Mouse (Mus musculus) MEL (cell line): ENCODE results near the gene Galnt10. TPM values are rescaled to one million over a fixed set of nuclear protein-coding genes. Genes with fewer than 3 reads are reported as not detected.

Source experiments
- DNase-seq: peaks from one replicate; pipeline ENCODE4 v3.0.0; 2011; ENCODE audit warnings: low read depth, low spot score
- H3K27ac ChIP-seq: 2 replicates; pipeline ENCODE4 v1.5.1; 2012; ENCODE audit warnings: low read depth, mild to moderate bottlenecking, control low read depth, low read length, moderate library complexity; ENCODE audit not compliant: control insufficient read depth
- H3K27me3 ChIP-seq, 2 experiments: fragments of 150-350 bp in 1 of 2; sonication (generic) in 1 of 2; 2 replicates each; pipeline ENCODE4 v1.6.1; 2012; ENCODE audit warnings: low read length in 2 of 2, mild to moderate bottlenecking in 2 of 2, improper control_type of control experiment in 1 of 2, moderate library complexity in 1 of 2; ENCODE audit not compliant: insufficient read depth in 2 of 2, control insufficient read depth in 1 of 2
- H3K36me3 ChIP-seq, 2 experiments: 2 replicates each; pipeline ENCODE4 v1.6.1; 2012 to 2014; ENCODE audit warnings: low read length in 2 of 2, improper control_type of control experiment in 1 of 2, inconsistent platforms in 1 of 2, mild to moderate bottlenecking in 1 of 2; ENCODE audit not compliant: insufficient read depth in 2 of 2, control insufficient read depth in 1 of 2
- H3K4me1 ChIP-seq, 2 experiments: fragments of 150-350 bp in 1 of 2; sonication (generic) in 1 of 2; 2 replicates each; pipeline ENCODE4 v1.6.1; 2012; ENCODE audit warnings: low read length in 2 of 2, improper control_type of control experiment in 1 of 2, mild to moderate bottlenecking in 1 of 2; ENCODE audit not compliant: insufficient read depth in 2 of 2, control insufficient read depth in 1 of 2
- H3K4me3 ChIP-seq, 2 experiments: fragments of 150-350 bp in 1 of 2; sonication (generic) in 1 of 2; 2 replicates each; pipeline ENCODE4 v1.5.1; 2012; ENCODE audit warnings: low read depth in 2 of 2, low read length in 2 of 2, mild to moderate bottlenecking in 2 of 2, moderate library complexity in 2 of 2, control low read depth in 1 of 2, improper control_type of control experiment in 1 of 2; ENCODE audit not compliant: control insufficient read depth in 1 of 2, insufficient read depth in 1 of 2
- H3K79me2 ChIP-seq: 2 replicates; pipeline ENCODE4 v1.6.1; 2012; ENCODE audit warnings: mild to moderate bottlenecking, low read length, moderate library complexity; ENCODE audit not compliant: control insufficient read depth, poor library complexity, insufficient read depth
- H3K9ac ChIP-seq: 2 replicates; pipeline ENCODE4 v1.6.1; 2012; ENCODE audit warnings: low read depth, mild to moderate bottlenecking, control low read depth, low read length, moderate library complexity; ENCODE audit not compliant: control insufficient read depth, poor library complexity, severe bottlenecking
- H3K9me3 ChIP-seq: fragments of 150-350 bp; sonication (generic); replicated peaks from 2 replicates; pipeline ENCODE4 v1.6.1; 2012; ENCODE audit warnings: mild to moderate bottlenecking, low read length, improper control_type of control experiment, moderate library complexity; ENCODE audit not compliant: insufficient read depth
- BHLHE40 ChIP-seq: IDR thresholded peaks from 2 replicates; pipeline ENCODE4 v1.6.1; 2012; ENCODE audit warnings: low read depth, mild to moderate bottlenecking, inconsistent platforms, low read length, improper control_type of control experiment, borderline replicate concordance
- CHD1 ChIP-seq: IDR thresholded peaks from 2 replicates; pipeline ENCODE4 v1.6.1; 2012; ENCODE audit warnings: low read depth, mild to moderate bottlenecking, inconsistent platforms, low read length, improper control_type of control experiment
- CHD2 ChIP-seq: IDR thresholded peaks from 2 replicates; pipeline ENCODE4 v1.6.1; 2011; ENCODE audit warnings: low read length, improper control_type of control experiment
- CTCF ChIP-seq, 3 experiments: IDR thresholded peaks in 2 of 3; conservative IDR thresholded peaks in 1 of 3; 2 replicates each; pipeline ENCODE4 v1.5.1; 2011 to 2012; ENCODE audit warnings: low read length in 3 of 3, low read depth in 2 of 3, mild to moderate bottlenecking in 2 of 3, improper control_type of control experiment in 1 of 3, inconsistent platforms in 1 of 3, mixed read lengths in 1 of 3, moderate library complexity in 1 of 3; ENCODE audit not compliant: control insufficient read depth in 1 of 3, insufficient read depth in 1 of 3, poor library complexity in 1 of 3, severe bottlenecking in 1 of 3
- ELF1 ChIP-seq: IDR thresholded peaks from 2 replicates; pipeline ENCODE4 v1.6.1; 2014; ENCODE audit warnings: low read depth, mild to moderate bottlenecking, inconsistent platforms, low read length, improper control_type of control experiment, moderate library complexity
- EP300 ChIP-seq, 2 experiments: IDR thresholded peaks; 2 replicates each; pipeline ENCODE4 v1.6.1; 2011; ENCODE audit warnings: improper control_type of control experiment in 2 of 2, low read length in 2 of 2, low read depth in 1 of 2, mild to moderate bottlenecking in 1 of 2
- GABPA ChIP-seq: IDR thresholded peaks from 2 replicates; pipeline ENCODE4 v1.6.1; 2012; ENCODE audit warnings: low read depth, mild to moderate bottlenecking, inconsistent platforms, low read length, improper control_type of control experiment, moderate library complexity
- MAFK ChIP-seq: IDR thresholded peaks from 2 replicates; pipeline ENCODE4 v1.6.1; 2011; ENCODE audit warnings: low read depth, mild to moderate bottlenecking, low read length, improper control_type of control experiment, borderline replicate concordance
- MAX ChIP-seq: IDR thresholded peaks from 2 replicates; pipeline ENCODE4 v1.6.1; 2011; ENCODE audit warnings: low read length, improper control_type of control experiment
- MAZ ChIP-seq: IDR thresholded peaks from 2 replicates; pipeline ENCODE4 v1.6.1; 2012; ENCODE audit warnings: low read depth, mild to moderate bottlenecking, inconsistent platforms, low read length, improper control_type of control experiment
- MEF2A ChIP-seq: IDR thresholded peaks from 2 replicates; pipeline ENCODE4 v1.6.1; 2014; ENCODE audit warnings: low read depth, mild to moderate bottlenecking, inconsistent platforms, low read length, improper control_type of control experiment; ENCODE audit not compliant: poor library complexity, insufficient replicate concordance, severe bottlenecking; ENCODE audit errors: extremely low read depth
- MXI1 ChIP-seq: IDR thresholded peaks from 2 replicates; pipeline ENCODE4 v1.6.1; 2011; ENCODE audit warnings: mild to moderate bottlenecking, low read depth, low read length, improper control_type of control experiment
- MYB ChIP-seq: IDR thresholded peaks from 2 replicates; pipeline ENCODE4 v1.6.1; 2011; ENCODE audit warnings: mild to moderate bottlenecking, low read depth, low read length, improper control_type of control experiment
- MYC ChIP-seq: IDR thresholded peaks from 2 replicates; pipeline ENCODE4 v1.6.1; 2011; ENCODE audit warnings: low read depth, mild to moderate bottlenecking, low read length, improper control_type of control experiment, moderate library complexity
- NRF1 ChIP-seq: IDR thresholded peaks from 2 replicates; pipeline ENCODE4 v1.6.1; 2014; ENCODE audit warnings: low read depth, mild to moderate bottlenecking, inconsistent platforms, low read length, improper control_type of control experiment, moderate library complexity; ENCODE audit not compliant: poor library complexity, insufficient read depth, severe bottlenecking
- RAD21 ChIP-seq: IDR thresholded peaks from 2 replicates; pipeline ENCODE4 v1.6.1; 2011; ENCODE audit warnings: mild to moderate bottlenecking, low read depth, low read length, improper control_type of control experiment
- RCOR1 ChIP-seq: IDR thresholded peaks from 2 replicates; pipeline ENCODE4 v1.6.1; 2012; ENCODE audit warnings: low read depth, mild to moderate bottlenecking, inconsistent platforms, low read length, improper control_type of control experiment
- SMC3 ChIP-seq: IDR thresholded peaks from 2 replicates; pipeline ENCODE4 v1.6.1; 2011; ENCODE audit warnings: low read depth, low read length, improper control_type of control experiment
- TAL1 ChIP-seq: IDR thresholded peaks from 2 replicates; pipeline ENCODE4 v1.6.1; 2012; ENCODE audit warnings: mild to moderate bottlenecking, inconsistent platforms, low read length, moderate library complexity, mixed read lengths
- TBP ChIP-seq: IDR thresholded peaks from 2 replicates; pipeline ENCODE4 v1.8.0; 2011; ENCODE audit warnings: low read depth, low read length, improper control_type of control experiment
- TCF12 ChIP-seq: IDR thresholded peaks from 2 replicates; pipeline ENCODE4 v1.6.1; 2014; ENCODE audit warnings: low read depth, mild to moderate bottlenecking, inconsistent platforms, low read length, improper control_type of control experiment, moderate library complexity
- USF1 ChIP-seq: IDR thresholded peaks from 2 replicates; pipeline ENCODE4 v1.6.1; 2014; ENCODE audit warnings: low read depth, mild to moderate bottlenecking, inconsistent platforms, low read length, improper control_type of control experiment, moderate library complexity
- USF2 ChIP-seq, 2 experiments: IDR thresholded peaks; 2 replicates each; pipeline ENCODE4 v1.6.1; 2011 to 2012; ENCODE audit warnings: improper control_type of control experiment in 2 of 2, low read length in 2 of 2, borderline replicate concordance in 1 of 2, inconsistent platforms in 1 of 2, low read depth in 1 of 2, mild to moderate bottlenecking in 1 of 2; ENCODE audit not compliant: insufficient read depth in 1 of 2
- ZC3H11A ChIP-seq: IDR thresholded peaks from 2 replicates; pipeline ENCODE4 v1.6.1; 2012; ENCODE audit warnings: low read depth, mild to moderate bottlenecking, inconsistent platforms, low read length, improper control_type of control experiment
- ZKSCAN1 ChIP-seq: IDR thresholded peaks from 2 replicates; pipeline ENCODE4 v1.6.1; 2012; ENCODE audit warnings: low read depth, mild to moderate bottlenecking, inconsistent platforms, low read length, improper control_type of control experiment, moderate library complexity
- polyA plus RNA-seq, 2 experiments: library from polyadenylated mRNA; stranded (reverse) in 1 of 2; unstranded in 1 of 2; fragments of >175 nt in 1 of 2; fragments of >200 nt in 1 of 2; gene quantifications; 2 replicates each; pipeline versions ENCODE4 v1.2.1 to v1.2.4; 2012; ENCODE audit warnings: low replicate concordance in 2 of 2, low read depth in 1 of 2; ENCODE audit not compliant: insufficient read length in 2 of 2, insufficient read depth in 1 of 2, missing spikeins in 1 of 2
- total RNA-seq: library from RNA; depleted of rRNA; stranded (reverse); fragments of 300-350 nt; gene quantifications from 2 replicates; pipeline ENCODE4 v1.2.3, GENCODE M21; 2012

The Galnt10 gene
- total and polyA plus RNA-seq, 3 experiments, result 26.7 to 27.4 TPM; not detected in 1

GRCm38 (mm10) chr11:57717432-57717831 lies 72.2 kb downstream of the Galnt10 start:
- Histone ChIP-seq H3K27me3 (no peaks in the 10 kb centered on the region), H3K9me3 (no peaks in the 10 kb centered on the region), H3K36me3 (no peaks in the 10 kb centered on the region), H3K4me1 (peaks cover 7 to 12% of the 10 kb centered on the region in 2 experiments), H3K27ac (no peak overlapping the region), H3K4me3 (no peak overlapping the region), H3K79me2 (no peaks in the 10 kb centered on the region), H3K9ac (no peak overlapping the region)
- TF ChIP-seq USF1 (no peak), USF2 (IDR thresholded peaks at IDR 0.05; ENCODE audit: borderline replicate concordance in 1 of 2, insufficient read depth in 1 of 2, low read depth in 1 of 2, low read length in 2 of 2) (no peak), MYC (no peak), MEF2A (no peak), NRF1 (no peak), CTCF (IDR thresholded peaks at IDR 0.05 in 2 of 3, conservative IDR thresholded peaks at IDR 0.05 in 1 of 3; ENCODE audit: control insufficient read depth in 1 of 3, insufficient read depth in 1 of 3, low read depth in 2 of 3, low read length in 3 of 3, poor library complexity in 1 of 3, severe bottlenecking in 1 of 3) (no peak), GABPA (no peak), TBP (no peak), MAZ (no peak), SMC3 (no peak), CHD1 (no peak), BHLHE40 (no peak), ZC3H11A (no peak)
- no peak for DNase-seq

GRCm38 (mm10) chr11:57718081-57718480 lies 72.8 kb downstream of the Galnt10 start:
- Histone ChIP-seq H3K4me1 (peaks cover 7 to 12% of the 10 kb centered on the region in 2 experiments), H3K36me3 (no peaks in the 10 kb centered on the region), H3K9ac (no peak overlapping the region), H3K9me3 (no peaks in the 10 kb centered on the region), H3K4me3 (no peak overlapping the region), H3K27ac (no peak overlapping the region), H3K27me3 (no peaks in the 10 kb centered on the region), H3K79me2 (no peaks in the 10 kb centered on the region)
- TF ChIP-seq ZKSCAN1, result no peak
- TF ChIP-seq TCF12, result no peak
- no peak for TF ChIP-seq USF2 (IDR thresholded peaks at IDR 0.05; ENCODE audit: borderline replicate concordance in 1 of 2, insufficient read depth in 1 of 2, low read depth in 1 of 2, low read length in 2 of 2)
- TF ChIP-seq RCOR1, result no peak
- no peak for TF ChIP-seq MAX
- TF ChIP-seq MYB, result no peak
- no peak for TF ChIP-seq ELF1
- TF ChIP-seq MXI1, result no peak
- TF ChIP-seq CHD2, result no peak
- TF ChIP-seq MYC, result no peak
- no peak for TF ChIP-seq MAZ
- TF ChIP-seq CTCF (IDR thresholded peaks at IDR 0.05 in 2 of 3, conservative IDR thresholded peaks at IDR 0.05 in 1 of 3; ENCODE audit: control insufficient read depth in 1 of 3, insufficient read depth in 1 of 3, low read depth in 2 of 3, low read length in 3 of 3, poor library complexity in 1 of 3, severe bottlenecking in 1 of 3), result no peak
- no peak for TF ChIP-seq TAL1
- no peak for TF ChIP-seq EP300 (IDR thresholded peaks at IDR 0.05; ENCODE audit: low read depth in 1 of 2, low read length in 2 of 2)
- no peak for TF ChIP-seq RAD21
- TF ChIP-seq MAFK, result no peak
- TF ChIP-seq USF1, result no peak
- TF ChIP-seq BHLHE40, result no peak
- no peak for TF ChIP-seq GABPA
- no peak for DNase-seq
